Mouse (Mus musculus): ENCODE data around the gene Hk3.
A peak's percentile ranks its signal among the peaks of the same experiment; 100 is the strongest.

Hk3 gene

GRCm38 (mm10) chr13:55002090-55002489 lies 19.1 kb downstream of the Hk3 start:
- DNase-seq (ENCODE audit: low spot score): no peak

DNA sequence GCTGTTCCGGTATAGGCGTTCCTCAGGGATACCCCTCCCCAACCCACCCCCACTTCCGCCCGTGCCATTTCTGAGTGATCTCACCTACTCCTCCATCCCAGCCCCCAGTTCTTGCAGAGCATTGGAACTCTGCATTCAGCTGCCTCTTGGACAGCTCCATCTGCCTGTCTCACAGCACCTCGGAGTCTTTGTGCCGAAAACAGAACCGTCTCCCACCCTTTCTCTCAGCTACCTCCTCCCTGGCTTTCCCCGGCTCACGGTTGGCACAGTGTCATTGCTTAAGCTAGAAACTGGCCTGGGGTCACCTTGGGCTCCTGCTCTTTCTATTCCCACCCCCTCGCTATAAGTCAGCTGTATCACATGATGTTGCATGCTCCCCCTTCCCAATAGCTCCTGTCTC lies 20.8 kb downstream of the Hk3 start:
- DNase-seq (ENCODE audit: low spot score): no peak

- DNase-seq (ENCODE audit: low spot score): no peak
These were observed 23.6 kb downstream of the Hk3 start for GRCm38 (mm10) chr13:54997568-54997967.

DNA sequence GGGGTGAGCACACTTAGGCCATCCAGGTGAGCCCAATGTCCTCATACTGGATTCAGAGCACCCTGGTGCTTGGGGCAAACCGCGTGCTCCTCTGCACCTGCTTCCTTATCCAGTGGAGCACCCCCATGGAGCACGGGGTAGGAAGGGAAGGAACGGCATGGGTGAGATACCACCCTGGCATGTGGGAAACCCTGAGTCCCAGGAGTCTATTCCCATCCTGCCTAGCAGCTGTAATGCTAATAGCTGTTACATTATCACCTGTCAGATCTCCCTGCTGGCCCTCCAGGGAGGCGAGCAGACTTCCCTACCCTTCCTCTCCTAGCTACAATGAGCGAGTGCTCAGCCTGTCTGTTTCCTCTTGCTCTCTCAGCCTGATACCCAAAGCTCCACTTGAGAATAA lies 26.0 kb downstream of the Hk3 start:
- DNase-seq (ENCODE audit: low spot score): no peak

GRCm38 (mm10) chr13:54994576-54994975 lies 26.6 kb downstream of the Hk3 start:
- DNase-seq (ENCODE audit: low spot score): no peak

DNA sequence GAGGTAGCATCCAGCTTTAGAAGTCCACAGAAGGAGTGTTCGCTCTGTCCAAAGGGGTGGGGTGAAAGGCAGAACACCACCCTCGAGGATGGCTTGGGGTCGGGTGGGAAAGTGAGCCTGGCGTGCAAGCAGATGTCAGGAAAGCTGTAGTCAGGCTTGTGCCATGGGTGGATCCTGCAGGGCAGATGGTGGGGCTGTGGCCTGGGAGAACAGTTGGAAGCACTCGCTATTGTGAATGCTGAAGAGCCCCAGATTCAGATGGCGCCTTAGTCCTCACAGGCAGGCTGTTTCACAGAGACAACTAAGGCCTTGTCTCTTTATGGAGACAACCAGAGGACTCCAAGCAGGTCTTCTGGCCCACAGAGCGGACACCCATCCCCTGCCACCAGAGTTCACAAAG lies 29.0 kb downstream of the Hk3 start:
- DNase-seq (ENCODE audit: low spot score): no peak

GRCm38 (mm10) chr13:54988181-54988760 lies 32.9 kb downstream of the Hk3 start:
- DNase-seq (ENCODE audit: low spot score): no peak

DNA sequence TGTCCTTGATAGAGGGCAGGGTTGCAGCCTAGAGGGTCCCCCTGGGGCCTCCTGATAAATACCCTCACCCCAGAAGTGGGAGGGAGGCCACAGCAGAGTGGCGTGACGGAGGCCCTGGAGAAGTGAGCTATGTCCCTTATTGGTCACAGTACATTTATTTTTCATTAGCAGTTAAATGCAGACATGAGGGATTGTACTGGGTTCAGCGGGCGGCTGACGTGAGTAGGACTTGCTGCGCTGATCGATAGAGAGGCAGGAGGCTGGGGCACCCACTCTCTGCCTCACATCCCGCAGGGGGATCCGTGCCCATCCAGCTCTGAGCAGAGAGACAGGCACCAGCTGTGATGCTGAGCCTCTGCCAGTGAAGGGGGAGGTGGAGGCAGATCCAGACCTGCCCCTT lies 33.8 kb downstream of the Hk3 start:
- no peak for DNase-seq (ENCODE audit: low spot score)

DNA sequence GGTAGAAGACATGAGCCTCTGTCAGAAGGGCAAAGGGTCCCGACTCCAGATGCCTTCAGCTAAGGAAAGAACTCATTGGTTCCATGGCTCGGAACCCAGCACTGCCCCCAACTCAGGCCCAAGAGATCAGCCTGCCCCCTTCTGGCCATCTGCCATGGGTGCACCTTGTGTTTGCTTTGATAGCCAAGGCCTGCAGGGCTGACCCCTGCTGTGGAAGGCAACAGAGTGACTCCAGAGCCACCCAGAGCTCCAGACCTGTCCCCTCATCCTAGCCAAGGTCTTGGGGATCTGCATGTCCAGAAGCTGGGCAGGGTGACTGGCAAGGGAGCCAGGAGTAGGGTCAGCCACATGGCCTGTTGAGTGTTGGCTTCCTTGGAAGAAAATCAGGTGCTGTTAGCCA lies 37.6 kb downstream of the Hk3 start:
- DNase-seq (ENCODE audit: low spot score): no peak

DNA sequence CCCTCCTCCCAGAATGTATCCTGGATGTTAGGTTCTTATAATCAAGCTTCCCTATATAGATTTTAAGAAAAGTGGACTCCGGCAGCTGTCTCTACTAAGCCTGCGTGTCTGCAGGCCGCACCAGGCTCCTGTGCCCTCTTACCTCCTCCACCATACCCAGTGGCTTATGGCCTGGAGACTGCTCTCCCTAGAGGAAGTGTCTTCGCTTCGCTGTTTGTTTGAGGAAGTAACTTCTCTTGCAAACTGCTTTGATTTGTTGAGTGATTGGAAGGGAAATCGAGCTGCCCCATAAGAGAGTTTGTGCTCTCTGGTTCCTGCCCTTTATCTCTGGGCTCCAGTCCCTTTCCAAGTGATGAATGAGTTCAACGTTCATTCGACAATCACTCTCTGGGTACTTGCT lies 38.2 kb downstream of the Hk3 start:
- DNase-seq (ENCODE audit: low spot score): no peak

- no peak for DNase-seq (ENCODE audit: low spot score)
These were observed 40.2 kb downstream of the Hk3 start for GRCm38 (mm10) chr13:54980957-54981356.

DNA sequence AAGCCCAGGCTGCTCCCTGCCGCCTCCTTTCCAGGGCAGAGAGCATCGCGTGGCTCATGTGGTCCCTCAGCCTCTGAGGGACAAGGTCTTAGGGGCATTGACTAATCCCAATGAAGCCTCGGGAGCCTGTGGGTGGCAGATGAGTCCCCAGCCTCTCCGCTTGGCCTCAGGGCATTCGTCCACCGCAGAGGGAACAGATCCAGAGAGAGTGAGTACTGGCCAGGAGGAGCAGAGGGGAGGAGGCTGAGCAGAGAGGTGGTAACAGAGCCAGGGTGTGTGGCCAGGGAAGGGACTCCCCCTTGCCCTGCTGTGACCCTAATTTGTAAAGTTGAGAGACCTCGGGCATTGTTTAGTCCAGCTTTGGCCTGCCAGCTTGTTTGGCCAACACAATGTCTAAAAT lies 42.4 kb downstream of the Hk3 start:
- no peak for DNase-seq (ENCODE audit: low spot score)

DNA sequence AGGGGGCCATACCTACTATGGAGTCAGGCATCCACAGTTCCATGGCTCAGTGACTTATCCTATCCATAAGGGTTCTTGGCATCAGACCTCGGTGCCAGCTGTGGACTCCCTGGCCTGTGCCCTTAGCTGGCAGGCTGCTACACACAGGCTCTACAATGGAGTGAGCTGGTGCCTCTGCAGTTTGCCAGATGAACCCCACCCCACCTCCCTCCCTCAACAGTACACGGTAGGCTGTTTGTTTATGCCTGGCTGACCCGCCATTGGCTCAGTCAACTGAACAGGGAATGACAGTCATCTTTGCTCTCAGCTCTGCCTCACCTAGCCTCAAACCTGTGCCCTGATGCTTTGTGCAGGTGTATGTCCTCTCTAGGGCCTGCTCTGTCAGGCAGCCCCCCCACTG lies 45.6 kb downstream of the Hk3 start:
- DNase-seq (ENCODE audit: low spot score): no peak

DNA sequence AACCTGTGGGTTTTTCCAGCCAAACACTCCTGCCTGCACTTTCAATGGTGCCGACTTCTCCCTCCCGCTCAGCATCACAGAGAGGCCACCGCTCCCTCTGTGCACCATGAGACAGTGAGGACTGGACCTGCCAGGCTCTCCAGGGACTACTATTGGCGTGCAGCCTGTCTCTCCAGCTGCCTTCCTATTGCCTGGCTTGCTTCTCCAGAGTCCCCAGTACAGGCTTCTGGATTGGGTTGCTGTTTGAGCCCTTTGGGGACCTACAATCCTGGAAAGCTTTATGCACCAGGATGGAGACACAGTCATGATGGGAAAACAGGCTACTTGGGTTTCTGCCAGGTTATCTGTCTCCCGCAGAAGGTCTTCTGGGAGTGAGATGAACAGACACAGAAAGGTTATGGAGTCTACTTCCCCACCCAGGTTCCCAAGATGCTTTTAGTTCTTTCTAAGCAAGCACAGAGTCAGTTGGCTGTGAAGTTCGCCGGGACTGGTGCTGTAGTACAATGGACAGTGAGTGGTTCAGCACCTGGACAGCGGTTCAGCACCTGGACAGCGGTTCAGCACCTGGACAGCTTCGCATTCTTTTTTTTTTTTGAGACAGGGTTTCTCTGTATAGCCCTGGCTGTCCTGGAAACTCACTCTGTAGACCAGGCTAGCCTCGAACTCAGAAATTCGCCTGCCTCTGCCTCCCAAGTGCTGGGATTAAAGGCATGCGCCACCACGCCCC lies 50.5 kb downstream of the Hk3 start:
- peak; percentile 26 for DNase-seq (ENCODE audit: low spot score)

- no peak for DNase-seq (ENCODE audit: low spot score)
These were observed 51.7 kb downstream of the Hk3 start for GRCm38 (mm10) chr13:54969513-54969912.

- DNase-seq (ENCODE audit: low spot score): no peak
These were observed 52.5 kb downstream of the Hk3 start for GRCm38 (mm10) chr13:54968636-54969035.

GRCm38 (mm10) chr13:54967501-54967900 lies 53.7 kb downstream of the Hk3 start:
- no peak for DNase-seq (ENCODE audit: low spot score)

GRCm38 (mm10) chr13:54965256-54965655 lies 55.9 kb downstream of the Hk3 start:
- DNase-seq (ENCODE audit: low spot score): no peak

DNA sequence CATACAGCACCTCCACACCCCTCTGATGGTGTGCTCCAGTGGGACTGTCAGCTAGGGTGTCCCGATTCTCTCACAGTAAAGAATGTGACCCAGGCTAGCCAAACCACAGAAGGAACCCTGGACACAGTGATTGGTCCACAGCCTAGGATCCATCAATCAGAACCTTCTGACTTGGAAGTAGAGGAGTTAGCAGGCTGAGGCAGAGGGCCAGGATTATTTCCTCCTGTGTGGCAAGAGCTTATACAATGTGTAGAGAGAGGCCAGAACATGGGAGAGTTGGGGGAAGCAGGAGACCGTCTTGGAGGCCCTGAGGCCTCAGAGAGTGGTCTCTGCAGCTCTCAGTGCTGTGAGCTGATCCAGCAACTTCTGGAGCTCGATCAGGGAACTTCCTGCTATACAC lies 60.7 kb downstream of the Hk3 start:
- no peak for DNase-seq (ENCODE audit: low spot score)

GRCm38 (mm10) chr13:54959842-54960241 lies 61.3 kb downstream of the Hk3 start:
- no peak for DNase-seq (ENCODE audit: low spot score)

DNA sequence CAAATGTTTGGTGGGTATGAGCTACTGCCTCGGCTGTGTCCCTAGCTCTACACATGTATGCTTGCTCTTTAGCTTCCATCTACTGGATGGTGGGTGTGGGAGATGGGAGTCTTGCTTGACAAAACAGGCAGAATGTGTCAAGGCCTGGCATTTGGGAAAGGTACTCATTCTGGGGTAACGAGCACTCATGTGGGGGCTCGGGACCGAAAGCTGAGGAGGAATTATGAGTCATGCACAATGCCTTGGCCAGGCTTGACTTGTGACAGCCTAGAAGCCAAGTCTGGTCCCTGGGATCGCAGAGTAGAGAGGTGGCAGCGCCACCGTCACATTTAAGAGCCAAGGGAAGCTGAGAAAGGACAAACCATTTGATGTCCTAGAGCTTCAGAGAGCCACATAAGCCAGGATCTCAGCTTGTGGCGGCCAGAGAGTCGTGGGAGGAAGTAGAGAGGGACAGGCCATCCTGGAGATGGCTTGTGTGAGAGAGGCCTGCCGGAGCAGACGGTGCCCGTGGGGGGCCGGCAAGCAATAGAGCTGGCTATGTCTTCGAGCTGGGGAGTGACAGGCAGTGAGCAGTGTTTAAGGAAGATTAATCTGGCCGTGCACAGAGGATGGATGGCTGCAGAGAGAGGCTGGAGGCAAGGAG lies 62.0 kb downstream of the Hk3 start:
- DNase-seq (ENCODE audit: low spot score): no peak

DNA sequence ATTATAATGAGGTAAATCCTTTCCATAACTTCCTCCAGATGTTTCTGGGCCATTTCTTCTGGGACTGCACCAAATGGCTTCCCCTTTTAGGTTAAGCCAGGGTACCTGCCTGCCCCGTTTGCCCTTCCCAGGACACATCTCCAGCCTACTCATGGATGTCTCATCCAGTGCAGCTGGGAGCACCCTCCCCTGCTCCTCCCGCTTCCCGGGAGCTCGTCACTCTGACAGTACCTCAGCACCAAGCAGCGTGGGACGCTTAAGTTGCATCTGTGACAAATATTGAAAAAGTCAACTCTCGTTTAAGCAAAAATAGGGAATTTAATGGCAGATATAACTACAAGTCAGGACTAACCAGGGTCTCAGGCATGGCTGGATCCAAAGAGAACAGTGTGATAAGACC lies 63.9 kb downstream of the Hk3 start:
- no peak for DNase-seq (ENCODE audit: low spot score)

Measured in lung, postnatal 25 days (tissue).